Mouse (Mus musculus): ENCODE data around the gene Tbc1d25.

The Tbc1d25 gene

GRCm38 (mm10) chrX:8175504-8176385 is at the start of gene Tbc1d25:
TSS of gene Tbc1d25 (minus strand) at chrX:8176181.
- DNase-seq = peak; percentile 88

GRCm38 (mm10) chrX:8223473-8223872 is 47.5 kb upstream of the Tbc1d25 start:
- no peak for DNase-seq

GRCm38 (mm10) chrX:8222678-8223421 is 46.9 kb upstream of the Tbc1d25 start:
- peak; percentile 65 for DNase-seq

GRCm38 (mm10) chrX:8222296-8222677 is 46.3 kb upstream of the Tbc1d25 start:
- DNase-seq = peak; percentile 72

- DNase-seq = no peak
Measured at GRCm38 (mm10) chrX:8219651-8220050, 43.7 kb upstream of the Tbc1d25 start.

GRCm38 (mm10) chrX:8218114-8218513 is 42.1 kb upstream of the Tbc1d25 start:
- no peak for DNase-seq

- no peak for DNase-seq
Measured at GRCm38 (mm10) chrX:8217383-8217782, 41.4 kb upstream of the Tbc1d25 start.

GRCm38 (mm10) chrX:8211490-8212207 is 35.7 kb upstream of the Tbc1d25 start:
- DNase-seq = no peak

GRCm38 (mm10) chrX:8209720-8210119 is 33.7 kb upstream of the Tbc1d25 start:
- no peak for DNase-seq

- DNase-seq = no peak
Measured at GRCm38 (mm10) chrX:8207224-8207623, 31.2 kb upstream of the Tbc1d25 start.

GRCm38 (mm10) chrX:8206694-8207197 is 30.8 kb upstream of the Tbc1d25 start:
- no peak for DNase-seq

GRCm38 (mm10) chrX:8206015-8206693 is 30.2 kb upstream of the Tbc1d25 start, which contains the start of gene Porcn:
TSS of gene Porcn (minus strand) at chrX:8206525.
- peak; percentile 93 for DNase-seq

- DNase-seq = peak; percentile 97
Measured at GRCm38 (mm10) chrX:8205551-8205950, 29.6 kb upstream of the Tbc1d25 start.

GRCm38 (mm10) chrX:8205088-8205487 is 29.1 kb upstream of the Tbc1d25 start:
- no peak for DNase-seq

GRCm38 (mm10) chrX:8204076-8204475 is 28.1 kb upstream of the Tbc1d25 start:
- DNase-seq = peak; percentile 55

- DNase-seq = peak; percentile 41
Measured at GRCm38 (mm10) chrX:8203105-8203504, 27.1 kb upstream of the Tbc1d25 start.

- no peak for DNase-seq
Measured at GRCm38 (mm10) chrX:8193419-8193723, 17.4 kb upstream of the Tbc1d25 start, which contains the start of gene Ebp. TSS of gene Ebp (minus strand) at chrX:8193512.

GRCm38 (mm10) chrX:8192640-8193418 is 16.8 kb upstream of the Tbc1d25 start:
- peak; percentile 89 for DNase-seq

- peak; percentile 45 for DNase-seq
Measured at GRCm38 (mm10) chrX:8192126-8192639, 16.2 kb upstream of the Tbc1d25 start.

- DNase-seq = no peak
Measured at GRCm38 (mm10) chrX:8182871-8183540, 7.0 kb upstream of the Tbc1d25 start.

GRCm38 (mm10) chrX:8179646-8180045 is 3.7 kb upstream of the Tbc1d25 start:
- DNase-seq = no peak

All from cerebellum, adult 11-12 months (tissue).